Mouse (Mus musculus): ENCODE measurements at regions not wholly inside any gene's neighbourhood (a gene's known extent, or its start where the extent isn't known, plus 50 kb on each side); places are given as distances from the start of the nearest gene placed in this dataset.

GRCm38 (mm10) chr1:72084219-72084618 is 127.9 kb downstream of the Mreg start:
- no peak for ATAC-seq (ENCODE audit: insufficient number of reproducible peaks, low FRiP score, low TSS enrichment, low read depth)
- H3K27me3 ChIP-seq (ENCODE audit: control insufficient read depth, insufficient read depth, low read length): no peaks in the 10 kb centered on the region
- DNase-seq (ENCODE audit: low spot score): no peak
- 68% methylated on average over 3 of the region's 3 CpGs for WGBS
- no peak overlapping the region for H3K4me3 ChIP-seq (ENCODE audit: low read depth, low read length)
- no peak overlapping the region for H3K4me2 ChIP-seq (ENCODE audit: low read depth, severe bottlenecking)
- H3K9me3 ChIP-seq (ENCODE audit: control insufficient read depth, low read length): no peaks in the 10 kb centered on the region
- H3K36me3 ChIP-seq (ENCODE audit: control insufficient read depth, insufficient read depth, low read length): no peaks in the 10 kb centered on the region
- H3K27ac ChIP-seq (replicated peaks; ENCODE audit: low read depth, low read length): no peak overlapping the region
- H3K9ac ChIP-seq (ENCODE audit: low read length): no peak overlapping the region
- no peaks in the 10 kb centered on the region for H3K4me1 ChIP-seq (ENCODE audit: control insufficient read depth, insufficient read depth, low read length)

- 79% methylated on average over 4 of the region's 4 CpGs for WGBS
- Histone ChIP-seq H3K9me3 (ENCODE audit: control insufficient read depth, low read length) (no peaks in the 10 kb centered on the region), H3K4me1 (ENCODE audit: control insufficient read depth, insufficient read depth, low read length) (no peaks in the 10 kb centered on the region), H3K4me3 (ENCODE audit: low read depth, low read length) (no peak overlapping the region), H3K9ac (ENCODE audit: low read length) (no peak overlapping the region), H3K27me3 (ENCODE audit: control insufficient read depth, insufficient read depth, low read length) (no peaks in the 10 kb centered on the region), H3K36me3 (ENCODE audit: control insufficient read depth, insufficient read depth, low read length) (no peaks in the 10 kb centered on the region), H3K4me2 (ENCODE audit: low read depth, severe bottlenecking) (no peak overlapping the region), H3K27ac (replicated peaks; ENCODE audit: low read depth, low read length) (no peak overlapping the region)
- DNase-seq (ENCODE audit: low spot score) (no peak), ATAC-seq (ENCODE audit: insufficient number of reproducible peaks, low FRiP score, low TSS enrichment, low read depth) (no peak)
These were observed 129.7 kb downstream of the Mreg start for GRCm38 (mm10) chr1:72082366-72082765.

GRCm38 (mm10) chr1:72081811-72082210 is 130.3 kb downstream of the Mreg start:
- Histone ChIP-seq H3K4me3 (ENCODE audit: low read depth, low read length) (no peak overlapping the region), H3K36me3 (ENCODE audit: control insufficient read depth, insufficient read depth, low read length) (no peaks in the 10 kb centered on the region), H3K4me2 (ENCODE audit: low read depth, severe bottlenecking) (no peak overlapping the region), H3K9ac (ENCODE audit: low read length) (no peak overlapping the region), H3K27ac (replicated peaks; ENCODE audit: low read depth, low read length) (no peak overlapping the region), H3K4me1 (ENCODE audit: control insufficient read depth, insufficient read depth, low read length) (no peaks in the 10 kb centered on the region), H3K9me3 (ENCODE audit: control insufficient read depth, low read length) (no peaks in the 10 kb centered on the region), H3K27me3 (ENCODE audit: control insufficient read depth, insufficient read depth, low read length) (no peaks in the 10 kb centered on the region)
- WGBS: 86% methylated on average over 5 of the region's 5 CpGs
- no peak for DNase-seq (ENCODE audit: low spot score)
- no peak for ATAC-seq (ENCODE audit: insufficient number of reproducible peaks, low FRiP score, low TSS enrichment, low read depth)

- WGBS: 88% methylated on average over 7 of the region's 7 CpGs
- H3K36me3 ChIP-seq (ENCODE audit: control insufficient read depth, insufficient read depth, low read length): no peaks in the 10 kb centered on the region
- no peaks in the 10 kb centered on the region for H3K4me1 ChIP-seq (ENCODE audit: control insufficient read depth, insufficient read depth, low read length)
These were observed 133.1 kb downstream of the Mreg start for GRCm38 (mm10) chr1:72078926-72079550.

DNA sequence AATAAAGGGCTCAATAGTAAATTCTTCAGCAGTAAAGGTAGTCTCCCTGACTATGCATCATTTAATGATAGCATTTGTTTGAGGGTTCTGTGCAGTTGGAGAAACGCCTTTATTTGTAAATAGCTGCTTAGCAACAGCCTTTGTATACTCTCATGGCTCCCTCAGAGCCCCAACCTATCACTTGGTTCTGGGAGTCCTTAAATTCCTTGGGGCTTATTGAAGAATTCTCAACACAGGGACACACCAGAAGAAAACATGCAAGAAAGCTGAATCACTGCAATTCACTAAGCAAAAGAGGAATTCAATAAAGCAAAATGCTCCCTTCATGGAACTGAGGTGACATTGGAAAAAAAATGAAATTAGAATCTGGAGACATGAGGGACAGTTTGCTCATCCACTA is 135.8 kb downstream of the Mreg start:
- DNase-seq (ENCODE audit: low spot score) (no peak), ATAC-seq (ENCODE audit: insufficient number of reproducible peaks, low FRiP score, low TSS enrichment, low read depth) (no peak)
- H3K4me3 ChIP-seq (ENCODE audit: low read depth, low read length): no peak overlapping the region
- no peak overlapping the region for H3K4me2 ChIP-seq (ENCODE audit: low read depth, severe bottlenecking)
- H3K9me3 ChIP-seq (ENCODE audit: control insufficient read depth, low read length): no peaks in the 10 kb centered on the region
- 43% methylated on average over 1 of the region's 1 CpGs for WGBS
- no peaks in the 10 kb centered on the region for H3K36me3 ChIP-seq (ENCODE audit: control insufficient read depth, insufficient read depth, low read length)
- no peak overlapping the region for H3K27ac ChIP-seq (replicated peaks; ENCODE audit: low read depth, low read length)
- no peaks in the 10 kb centered on the region for H3K27me3 ChIP-seq (ENCODE audit: control insufficient read depth, insufficient read depth, low read length)
- no peaks in the 10 kb centered on the region for H3K4me1 ChIP-seq (ENCODE audit: control insufficient read depth, insufficient read depth, low read length)
- no peak overlapping the region for H3K9ac ChIP-seq (ENCODE audit: low read length)

More at GRCm38 (mm10) chr1:72078926-72079550, 133.1 kb downstream of the Mreg start:
- Histone ChIP-seq H3K27ac (replicated peaks; ENCODE audit: low read depth, low read length) (no peak overlapping the region), H3K9ac (ENCODE audit: low read length) (no peak overlapping the region), H3K4me3 (ENCODE audit: low read depth, low read length) (no peak overlapping the region), H3K4me2 (ENCODE audit: low read depth, severe bottlenecking) (no peak overlapping the region), H3K9me3 (ENCODE audit: control insufficient read depth, low read length) (no peaks in the 10 kb centered on the region), H3K27me3 (ENCODE audit: control insufficient read depth, insufficient read depth, low read length) (no peaks in the 10 kb centered on the region)
- no peak for ATAC-seq (ENCODE audit: insufficient number of reproducible peaks, low FRiP score, low TSS enrichment, low read depth)
- no peak for DNase-seq (ENCODE audit: low spot score)

GRCm38 (mm10) chr1:72075464-72075863 is 136.6 kb downstream of the Mreg start:
- H3K9me3 ChIP-seq (ENCODE audit: control insufficient read depth, low read length): no peaks in the 10 kb centered on the region
- DNase-seq (ENCODE audit: low spot score) (no peak), ATAC-seq (ENCODE audit: insufficient number of reproducible peaks, low FRiP score, low TSS enrichment, low read depth) (no peak)
- 92% methylated on average over 2 of the region's 2 CpGs for WGBS
- H3K4me3 ChIP-seq (ENCODE audit: low read depth, low read length): no peak overlapping the region
- no peak overlapping the region for H3K9ac ChIP-seq (ENCODE audit: low read length)
- no peaks in the 10 kb centered on the region for H3K4me1 ChIP-seq (ENCODE audit: control insufficient read depth, insufficient read depth, low read length)
- no peaks in the 10 kb centered on the region for H3K36me3 ChIP-seq (ENCODE audit: control insufficient read depth, insufficient read depth, low read length)
- no peaks in the 10 kb centered on the region for H3K27me3 ChIP-seq (ENCODE audit: control insufficient read depth, insufficient read depth, low read length)
- no peak overlapping the region for H3K4me2 ChIP-seq (ENCODE audit: low read depth, severe bottlenecking)
- H3K27ac ChIP-seq (replicated peaks; ENCODE audit: low read depth, low read length): no peak overlapping the region

DNA sequence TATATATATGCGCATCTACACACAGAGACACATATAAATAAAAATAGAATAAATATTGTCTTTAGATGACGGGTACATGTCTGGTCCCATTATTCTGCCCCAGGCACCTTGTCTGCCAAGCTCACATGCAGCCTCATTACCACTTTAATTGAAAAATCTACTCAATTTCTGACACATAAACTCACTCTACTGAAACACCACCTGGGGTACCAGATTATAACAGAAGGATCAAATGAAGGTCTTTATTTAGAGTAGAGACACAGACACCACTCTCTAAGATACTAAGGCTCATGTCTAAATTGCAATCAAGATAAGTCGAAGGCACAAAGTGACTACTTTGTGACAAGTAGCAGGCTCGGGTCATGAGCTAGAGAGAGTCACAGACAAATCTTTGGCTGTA is 138.9 kb downstream of the Mreg start:
- Histone ChIP-seq H3K4me1 (ENCODE audit: control insufficient read depth, insufficient read depth, low read length) (no peaks in the 10 kb centered on the region), H3K4me3 (ENCODE audit: low read depth, low read length) (no peak overlapping the region), H3K9ac (ENCODE audit: low read length) (no peak overlapping the region), H3K27ac (replicated peaks; ENCODE audit: low read depth, low read length) (no peak overlapping the region), H3K36me3 (ENCODE audit: control insufficient read depth, insufficient read depth, low read length) (no peaks in the 10 kb centered on the region), H3K9me3 (ENCODE audit: control insufficient read depth, low read length) (no peaks in the 10 kb centered on the region), H3K4me2 (ENCODE audit: low read depth, severe bottlenecking) (no peak overlapping the region), H3K27me3 (ENCODE audit: control insufficient read depth, insufficient read depth, low read length) (no peaks in the 10 kb centered on the region)
- 88% methylated on average over 4 of the region's 4 CpGs for WGBS
- ATAC-seq (ENCODE audit: insufficient number of reproducible peaks, low FRiP score, low TSS enrichment, low read depth): no peak
- no peak for DNase-seq (ENCODE audit: low spot score)

DNA sequence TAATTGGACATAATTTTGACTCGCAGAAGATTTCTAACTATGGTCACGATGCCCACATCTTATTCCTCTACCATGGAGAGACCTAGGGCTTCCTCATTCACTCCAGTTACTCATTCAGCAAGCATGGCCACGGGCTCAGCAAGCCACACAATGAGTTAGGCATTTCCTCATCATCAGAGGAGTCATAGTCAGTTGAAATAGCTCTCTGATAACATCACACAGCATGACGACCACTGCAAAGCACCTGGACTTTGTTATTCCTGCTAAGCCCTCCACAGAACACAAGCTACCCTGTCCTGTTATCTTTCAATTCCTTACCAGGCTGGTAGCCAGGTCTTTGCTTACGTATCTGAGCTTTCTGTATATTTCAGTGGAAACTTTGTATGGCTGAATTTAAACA is 141.6 kb downstream of the Mreg start:
- DNase-seq (ENCODE audit: low spot score) (no peak), ATAC-seq (ENCODE audit: insufficient number of reproducible peaks, low FRiP score, low TSS enrichment, low read depth) (no peak)
- no peaks in the 10 kb centered on the region for H3K9me3 ChIP-seq (ENCODE audit: control insufficient read depth, low read length)
- H3K4me1 ChIP-seq (ENCODE audit: control insufficient read depth, insufficient read depth, low read length): no peaks in the 10 kb centered on the region
- H3K4me2 ChIP-seq (ENCODE audit: low read depth, severe bottlenecking): no peak overlapping the region
- H3K27ac ChIP-seq (replicated peaks; ENCODE audit: low read depth, low read length): no peak overlapping the region
- 70% methylated on average over 5 of the region's 5 CpGs for WGBS
- H3K4me3 ChIP-seq (ENCODE audit: low read depth, low read length): no peak overlapping the region
- H3K27me3 ChIP-seq (ENCODE audit: control insufficient read depth, insufficient read depth, low read length): no peaks in the 10 kb centered on the region
- no peak overlapping the region for H3K9ac ChIP-seq (ENCODE audit: low read length)
- H3K36me3 ChIP-seq (ENCODE audit: control insufficient read depth, insufficient read depth, low read length): no peaks in the 10 kb centered on the region

GRCm38 (mm10) chr1:72069056-72069455 is 143.1 kb downstream of the Mreg start:
- WGBS: 84% methylated on average over 4 of the region's 4 CpGs
- no peaks in the 10 kb centered on the region for H3K4me1 ChIP-seq (ENCODE audit: control insufficient read depth, insufficient read depth, low read length)
- H3K9ac ChIP-seq (ENCODE audit: low read length): no peak overlapping the region
- H3K27me3 ChIP-seq (ENCODE audit: control insufficient read depth, insufficient read depth, low read length): no peaks in the 10 kb centered on the region
- no peak overlapping the region for H3K27ac ChIP-seq (replicated peaks; ENCODE audit: low read depth, low read length)
- H3K4me2 ChIP-seq (ENCODE audit: low read depth, severe bottlenecking): no peak overlapping the region
- H3K36me3 ChIP-seq (ENCODE audit: control insufficient read depth, insufficient read depth, low read length): no peaks in the 10 kb centered on the region
- DNase-seq (ENCODE audit: low spot score) (no peak), ATAC-seq (ENCODE audit: insufficient number of reproducible peaks, low FRiP score, low TSS enrichment, low read depth) (no peak)
- H3K4me3 ChIP-seq (ENCODE audit: low read depth, low read length): no peak overlapping the region
- no peaks in the 10 kb centered on the region for H3K9me3 ChIP-seq (ENCODE audit: control insufficient read depth, low read length)
